Mouse (Mus musculus): Measurements from ENCODE around the gene Grm1. TPM values are rescaled to one million over a fixed set of nuclear protein-coding genes. Genes with fewer than 3 reads are reported as not detected.

The Grm1 gene
- polyA plus RNA-seq, 1 experiment from 2014 or later = 14.6 TPM

- H3K27me3 ChIP-seq (replicated peaks; ENCODE audit: control insufficient read depth, insufficient read depth, low read length) = no peaks in the 10 kb centered on the region
- no peaks in the 10 kb centered on the region for H3K36me3 ChIP-seq (ENCODE audit: control insufficient read depth, insufficient read depth, low read length)
- H3K4me1 ChIP-seq (ENCODE audit: control insufficient read depth, insufficient read depth, low read depth, low read length) = no peaks in the 10 kb centered on the region
- no peak overlapping the region for H3K27ac ChIP-seq (ENCODE audit: low read depth, low read length)
- H3K4me3 ChIP-seq (ENCODE audit: low read length) = no peak overlapping the region
- no peak for ATAC-seq
- H3K4me2 ChIP-seq (ENCODE audit: low read length) = no peak overlapping the region
- no peaks in the 10 kb centered on the region for H3K9me3 ChIP-seq (ENCODE audit: control insufficient read depth, low read length)
- no peak overlapping the region for H3K9ac ChIP-seq (ENCODE audit: low read depth, low read length)
- WGBS = 20% methylated on average over 1 of the region's 1 CpGs
These were observed 85.4 kb downstream of the Grm1 start for GRCm38 (mm10) chr10:10996766-10997165.

GRCm38 (mm10) chr10:10991708-10992107 lies 90.4 kb downstream of the Grm1 start:
- Histone ChIP-seq H3K4me1 (ENCODE audit: control insufficient read depth, insufficient read depth, low read depth, low read length) (no peaks in the 10 kb centered on the region), H3K9me3 (ENCODE audit: control insufficient read depth, low read length) (no peaks in the 10 kb centered on the region), H3K27me3 (replicated peaks; ENCODE audit: control insufficient read depth, insufficient read depth, low read length) (no peaks in the 10 kb centered on the region), H3K27ac (ENCODE audit: low read depth, low read length) (no peak overlapping the region), H3K4me3 (ENCODE audit: low read length) (no peak overlapping the region), H3K4me2 (ENCODE audit: low read length) (no peak overlapping the region), H3K36me3 (ENCODE audit: control insufficient read depth, insufficient read depth, low read length) (no peaks in the 10 kb centered on the region), H3K9ac (ENCODE audit: low read depth, low read length) (no peak overlapping the region)
- no peak for ATAC-seq
- WGBS = 43% methylated on average over 3 of the region's 3 CpGs

GRCm38 (mm10) chr10:10971311-10971710 lies 110.8 kb downstream of the Grm1 start:
- ATAC-seq = no peak
- 54% methylated on average over 2 of the region's 2 CpGs for WGBS

GRCm38 (mm10) chr10:10964490-10965150 lies 117.5 kb downstream of the Grm1 start:
- H3K36me3 ChIP-seq (ENCODE audit: control insufficient read depth, insufficient read depth, low read length) = no peaks in the 10 kb centered on the region
- no peak overlapping the region for H3K27ac ChIP-seq (ENCODE audit: low read depth, low read length)
- H3K9ac ChIP-seq (ENCODE audit: low read depth, low read length) = no peak overlapping the region
- H3K4me1 ChIP-seq (ENCODE audit: control insufficient read depth, insufficient read depth, low read depth, low read length) = no peaks in the 10 kb centered on the region
- WGBS = 81% methylated on average over 6 of the region's 6 CpGs
- no peaks in the 10 kb centered on the region; the same call in 1 of the 2 replicates for H3K9me3 ChIP-seq (ENCODE audit: control insufficient read depth, low read length)
- no peak overlapping the region for H3K4me3 ChIP-seq (ENCODE audit: low read length)
- no peaks in the 10 kb centered on the region for H3K27me3 ChIP-seq (replicated peaks; ENCODE audit: control insufficient read depth, insufficient read depth, low read length)
- no peak overlapping the region for H3K4me2 ChIP-seq (ENCODE audit: low read length)
- no peak for ATAC-seq

More at GRCm38 (mm10) chr10:10971311-10971710, 110.8 kb downstream of the Grm1 start:
- Histone ChIP-seq H3K27ac (ENCODE audit: low read depth, low read length) (no peak overlapping the region), H3K36me3 (ENCODE audit: control insufficient read depth, insufficient read depth, low read length) (no peaks in the 10 kb centered on the region), H3K9ac (ENCODE audit: low read depth, low read length) (no peak overlapping the region), H3K4me3 (ENCODE audit: low read length) (no peak overlapping the region), H3K4me2 (ENCODE audit: low read length) (no peak overlapping the region), H3K9me3 (ENCODE audit: control insufficient read depth, low read length) (no peaks in the 10 kb centered on the region), H3K4me1 (ENCODE audit: control insufficient read depth, insufficient read depth, low read depth, low read length) (no peaks in the 10 kb centered on the region), H3K27me3 (replicated peaks; ENCODE audit: control insufficient read depth, insufficient read depth, low read length) (no peaks in the 10 kb centered on the region)

GRCm38 (mm10) chr10:10950557-10950956 lies 131.6 kb downstream of the Grm1 start:
- Histone ChIP-seq H3K9ac (ENCODE audit: low read depth, low read length) (no peak overlapping the region), H3K4me1 (ENCODE audit: control insufficient read depth, insufficient read depth, low read depth, low read length) (no peaks in the 10 kb centered on the region), H3K4me2 (ENCODE audit: low read length) (no peak overlapping the region), H3K27me3 (replicated peaks; ENCODE audit: control insufficient read depth, insufficient read depth, low read length) (no peaks in the 10 kb centered on the region), H3K9me3 (ENCODE audit: control insufficient read depth, low read length) (no peaks in the 10 kb centered on the region), H3K4me3 (ENCODE audit: low read length) (no peak overlapping the region), H3K27ac (ENCODE audit: low read depth, low read length) (no peak overlapping the region), H3K36me3 (ENCODE audit: control insufficient read depth, insufficient read depth, low read length) (no peaks in the 10 kb centered on the region)
- ATAC-seq = peak; percentile 37; the same call in 1 of the 2 replicates
- WGBS = 77% methylated on average over 3 of the region's 3 CpGs

GRCm38 (mm10) chr10:10949172-10949571 lies 133.0 kb downstream of the Grm1 start:
- WGBS = 85% methylated on average over 3 of the region's 3 CpGs
- no peak for ATAC-seq
- Histone ChIP-seq H3K27ac (ENCODE audit: low read depth, low read length) (no peak overlapping the region), H3K9me3 (ENCODE audit: control insufficient read depth, low read length) (no peaks in the 10 kb centered on the region), H3K36me3 (ENCODE audit: control insufficient read depth, insufficient read depth, low read length) (no peaks in the 10 kb centered on the region), H3K4me3 (ENCODE audit: low read length) (no peak overlapping the region), H3K27me3 (replicated peaks; ENCODE audit: control insufficient read depth, insufficient read depth, low read length) (no peaks in the 10 kb centered on the region), H3K4me2 (ENCODE audit: low read length) (no peak overlapping the region), H3K9ac (ENCODE audit: low read depth, low read length) (no peak overlapping the region), H3K4me1 (ENCODE audit: control insufficient read depth, insufficient read depth, low read depth, low read length) (no peaks in the 10 kb centered on the region)

GRCm38 (mm10) chr10:10947531-10947930 lies 134.6 kb downstream of the Grm1 start:
- H3K36me3 ChIP-seq (ENCODE audit: control insufficient read depth, insufficient read depth, low read length) = no peaks in the 10 kb centered on the region
- no peak overlapping the region for H3K4me3 ChIP-seq (ENCODE audit: low read length)
- no peaks in the 10 kb centered on the region for H3K9me3 ChIP-seq (ENCODE audit: control insufficient read depth, low read length)
- 93% methylated on average over 2 of the region's 2 CpGs for WGBS
- no peak overlapping the region for H3K9ac ChIP-seq (ENCODE audit: low read depth, low read length)
- no peak for ATAC-seq
- H3K4me2 ChIP-seq (ENCODE audit: low read length) = no peak overlapping the region
- H3K4me1 ChIP-seq (ENCODE audit: control insufficient read depth, insufficient read depth, low read depth, low read length) = no peaks in the 10 kb centered on the region
- no peak overlapping the region for H3K27ac ChIP-seq (ENCODE audit: low read depth, low read length)
- no peaks in the 10 kb centered on the region for H3K27me3 ChIP-seq (replicated peaks; ENCODE audit: control insufficient read depth, insufficient read depth, low read length)

- Histone ChIP-seq H3K36me3 (ENCODE audit: control insufficient read depth, insufficient read depth, low read length) (no peaks in the 10 kb centered on the region), H3K4me1 (ENCODE audit: control insufficient read depth, insufficient read depth, low read depth, low read length) (no peaks in the 10 kb centered on the region), H3K9ac (ENCODE audit: low read depth, low read length) (no peak overlapping the region), H3K4me2 (ENCODE audit: low read length) (no peak overlapping the region), H3K9me3 (ENCODE audit: control insufficient read depth, low read length) (no peaks in the 10 kb centered on the region), H3K4me3 (ENCODE audit: low read length) (no peak overlapping the region), H3K27me3 (replicated peaks; ENCODE audit: control insufficient read depth, insufficient read depth, low read length) (no peaks in the 10 kb centered on the region), H3K27ac (ENCODE audit: low read depth, low read length) (no peak overlapping the region)
- WGBS = 87% methylated on average over 2 of the region's 2 CpGs
- ATAC-seq = no peak
These were observed 138.2 kb downstream of the Grm1 start for GRCm38 (mm10) chr10:10944003-10944402.

GRCm38 (mm10) chr10:10942248-10942647 lies 139.9 kb downstream of the Grm1 start:
- 65% methylated on average over 6 of the region's 6 CpGs for WGBS
- no peak overlapping the region for H3K9ac ChIP-seq (ENCODE audit: low read depth, low read length)
- no peak overlapping the region for H3K4me3 ChIP-seq (ENCODE audit: low read length)
- H3K27ac ChIP-seq (ENCODE audit: low read depth, low read length) = no peak overlapping the region
- no peaks in the 10 kb centered on the region for H3K36me3 ChIP-seq (ENCODE audit: control insufficient read depth, insufficient read depth, low read length)
- H3K4me1 ChIP-seq (ENCODE audit: control insufficient read depth, insufficient read depth, low read depth, low read length) = no peaks in the 10 kb centered on the region
- no peaks in the 10 kb centered on the region for H3K27me3 ChIP-seq (replicated peaks; ENCODE audit: control insufficient read depth, insufficient read depth, low read length)
- H3K4me2 ChIP-seq (ENCODE audit: low read length) = no peak overlapping the region
- no peaks in the 10 kb centered on the region for H3K9me3 ChIP-seq (ENCODE audit: control insufficient read depth, low read length)
- ATAC-seq = no peak

Data from hindbrain, embryonic 16.5 days (tissue).